Mouse (Mus musculus): ENCODE measurements around the gene Hoxc4.

DNA sequence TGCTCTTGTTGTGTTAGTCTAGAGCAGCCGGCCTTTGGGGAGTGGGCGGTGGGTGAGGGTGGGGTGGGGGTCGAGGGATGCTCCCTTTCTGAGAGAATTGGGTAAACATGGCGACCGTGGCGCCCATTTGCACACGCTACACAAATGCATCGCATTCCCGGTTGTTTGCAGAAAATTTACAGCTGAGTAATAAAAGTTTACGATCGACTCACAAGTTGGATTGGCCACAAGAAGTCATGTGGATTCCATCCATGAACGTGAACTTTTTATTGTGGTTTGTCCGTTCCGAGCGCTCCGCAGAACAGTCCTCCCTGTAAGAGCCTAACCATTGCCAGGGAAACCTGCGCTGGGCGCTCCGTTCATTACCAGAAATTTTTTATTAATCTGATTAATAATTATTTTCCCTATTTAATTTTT lies 20.8 kb upstream of the Hoxc4 start, which contains the start of gene Hoxc6:
- no peak for TF ChIP-seq CTCF (IDR thresholded peaks at IDR 0.05; ENCODE audit: low read depth, low read length)
- TF ChIP-seq POLR2A (IDR thresholded peaks at IDR 0.05; ENCODE audit: insufficient read depth, low read length): no peak
